Comparison of ENCODE assay signal across 15 mouse cellular contexts in genomic region chr4:154480143-154480542, GRCm38 (mm10).
DNase-seq lines count a peak whose midpoint lies in the region; ATAC-seq lines count a peak whose summit lies in the region.
"Had no signal": no experiment of that assay in that cellular context is flagged by ENCODE, and none has a peak within 500 bp of the region (broad histone marks: within the 10 kb centered on the region; RNA-seq: fewer than 3 reads in every experiment).

No protein-coding gene starts in this region.

- peaks cover 43% of the 10 kb centered on the region for H3K4me1 ChIP-seq in heart, embryonic 11.5 days (ENCODE audit: control insufficient read depth, insufficient read depth, low read length)
- peaks cover 43% of the 10 kb centered on the region for H3K4me1 ChIP-seq in stomach, embryonic 15.5 days

- DNase-seq in heart, adult 11 months = no peak
- DNase-seq in lung, adult 18-20 months = peak; percentile 44 to 49
- no peak for DNase-seq in lung, postnatal 25 days (ENCODE audit: low spot score)
- peak; percentile 26 for DNase-seq in kidney, postnatal 14 days
- DNase-seq in cerebellum, postnatal 10 days = no peak
- DNase-seq: heart, postnatal 10 days; liver; spleen, adult 18-20 months; thymus, adult 18-20 months had no signal

- no peak overlapping the region for H3K9ac ChIP-seq in heart, embryonic 11.5 days (ENCODE audit: low read depth, low read length)
- no peak overlapping the region for H3K9ac ChIP-seq in stomach, embryonic 15.5 days
- H3K9ac ChIP-seq: neural tube, embryonic 13.5 days had no signal

- H3K4me3 ChIP-seq in heart, embryonic 11.5 days (ENCODE audit: low read depth, low read length) = no peak overlapping the region
- no peak overlapping the region for H3K4me3 ChIP-seq in stomach, embryonic 15.5 days (replicated peaks)
- H3K4me3 ChIP-seq: erythroblast, embryonic 14.5 days; neural tube, embryonic 13.5 days had no signal

- no peak for ATAC-seq in heart, embryonic 11.5 days (replicated peaks; ENCODE audit: insufficient number of reproducible peaks, low FRiP score, low TSS enrichment)
- no peak for ATAC-seq in stomach, embryonic 15.5 days (ENCODE audit: insufficient read depth, low FRiP score, low read depth)
- no peak for ATAC-seq in megakaryocyte-erythroid progenitor cell, adult 5-6 weeks (replicated peaks; ENCODE audit: low FRiP score, low TSS enrichment, poor library complexity, severe bottlenecking)
- ATAC-seq: inflammation-experienced regulatory T-cells, adult 6 months had no signal

- H3K36me3 ChIP-seq in heart, embryonic 11.5 days (ENCODE audit: control insufficient read depth, insufficient read depth, low read length) = no peaks in the 10 kb centered on the region
- H3K36me3 ChIP-seq in stomach, embryonic 15.5 days = no peaks in the 10 kb centered on the region
- H3K36me3 ChIP-seq: neural tube, embryonic 13.5 days had no signal

- no peaks in the 10 kb centered on the region for H3K9me3 ChIP-seq in heart, embryonic 11.5 days (replicated peaks; ENCODE audit: control insufficient read depth, low read length)
- H3K9me3 ChIP-seq in stomach, embryonic 15.5 days = no peaks in the 10 kb centered on the region
- H3K9me3 ChIP-seq: neural tube, embryonic 13.5 days had no signal

- peaks cover 15% of the 10 kb centered on the region for H3K27me3 ChIP-seq in heart, embryonic 11.5 days (ENCODE audit: control insufficient read depth, insufficient read depth, low read length)
- peaks cover under 1% of the 10 kb centered on the region; the same call in 1 of the 2 replicates for H3K27me3 ChIP-seq in stomach, embryonic 15.5 days (replicated peaks)

- no peak overlapping the region for H3K4me2 ChIP-seq in heart, embryonic 11.5 days
- H3K4me2 ChIP-seq in stomach, embryonic 15.5 days = no peak overlapping the region
- H3K4me2 ChIP-seq: neural tube, embryonic 13.5 days had no signal

- 55% methylated on average over 15 of the region's 15 CpGs for WGBS in heart, embryonic 11.5 days (ENCODE audit: insufficient replicate concordance)
- WGBS in stomach, embryonic 15.5 days = 47% methylated on average over 15 of the region's 15 CpGs

- peak overlapping the region; percentile 51; the same call in 1 of the 2 replicates for H3K27ac ChIP-seq in heart, embryonic 11.5 days (ENCODE audit: low read depth, low read length)
- H3K27ac ChIP-seq in stomach, embryonic 15.5 days = peak overlapping the region; percentile 85
- H3K27ac ChIP-seq: neural tube, embryonic 13.5 days had no signal

Comparison
In these comparisons a context has a peak if more than half of its experiments do, and no peak if none do; other contexts are left out.
1. DNase-seq: peak in lung, adult 18-20 months (2 of 2) and kidney, postnatal 14 days (single experiment); none in heart, adult 11 months (single experiment), lung, postnatal 25 days (single experiment) and cerebellum, postnatal 10 days (0 of 2).